Mouse (Mus musculus) CD4-positive, CD25-positive, alpha-beta regulatory T cell, adult 2 months (primary cell): ENCODE data around the gene Tal1.

Experiments used
- DNase-seq: peaks from one replicate; pipeline ENCODE4 v3.0.0-alpha.2; 2012; ENCODE audit warnings: low read depth, low spot score

Tal1 gene

GRCm38 (mm10) chr4:115056371-115056920 lies at the start of gene Tal1:
Gene Tal1 (plus strand): TSS chr4:115056426.
- peak; percentile 36 for DNase-seq

DNA sequence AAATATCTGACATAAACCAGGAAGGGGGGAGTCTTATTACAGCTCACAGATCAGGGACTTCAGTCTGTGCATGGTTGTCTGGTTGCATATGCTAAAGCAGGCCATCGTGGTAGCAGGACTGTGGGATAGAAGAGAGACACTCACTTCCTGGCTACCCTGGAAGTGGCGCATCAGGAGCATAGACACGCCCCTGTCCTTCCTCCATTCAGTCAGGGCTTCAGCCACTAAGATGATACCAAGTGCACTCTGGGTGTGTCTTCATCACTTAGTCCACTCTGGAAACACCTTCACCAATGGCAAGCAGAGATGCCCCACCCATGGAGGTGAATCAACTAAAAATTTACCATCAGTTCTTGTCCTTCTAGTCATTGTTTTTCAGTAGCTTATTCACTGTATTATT lies 42.0 kb upstream of the Tal1 start:
- no peak for DNase-seq

DNA sequence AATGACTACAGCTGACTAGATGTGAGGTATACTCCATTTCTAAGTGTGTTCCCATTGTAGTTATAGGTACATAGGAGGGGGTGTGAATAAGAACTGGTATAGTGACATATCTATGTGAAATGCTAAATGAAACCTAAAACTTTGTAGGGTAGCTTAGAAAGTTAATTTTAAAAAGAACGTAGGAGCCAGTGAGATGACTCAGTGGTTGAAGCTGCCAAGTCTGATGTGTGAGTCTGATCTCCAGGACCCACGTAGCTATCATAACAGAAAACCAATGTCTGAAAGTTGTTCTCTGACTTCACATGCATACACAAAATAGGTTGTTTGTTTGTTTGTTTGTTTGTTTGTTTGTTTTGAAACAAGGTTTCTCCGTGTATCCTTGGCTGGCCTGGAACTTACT lies 36.2 kb upstream of the Tal1 start:
- DNase-seq: no peak

- no peak for DNase-seq
Measured at GRCm38 (mm10) chr4:115035043-115035442, 21.2 kb upstream of the Tal1 start.

DNA sequence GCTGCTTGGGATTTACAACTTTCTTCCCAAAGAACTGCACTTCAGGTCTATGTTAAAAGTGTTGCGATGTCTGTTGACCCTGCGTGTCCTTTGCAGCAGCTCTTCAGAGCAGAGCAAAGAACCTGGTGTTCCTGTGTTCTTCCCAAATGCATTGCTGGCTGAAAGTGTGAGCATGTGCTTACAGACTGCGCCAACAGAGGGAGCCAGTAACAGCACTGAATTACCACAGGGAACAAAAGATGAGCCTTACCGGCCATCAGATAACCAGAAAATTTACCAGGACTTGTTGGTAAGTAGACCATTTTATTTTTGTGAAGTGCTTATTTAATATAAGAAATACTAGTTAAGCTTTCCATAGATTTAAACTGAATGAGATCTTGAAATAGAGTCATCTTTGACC lies 18.0 kb upstream of the Tal1 start:
- DNase-seq: peak; percentile 73

GRCm38 (mm10) chr4:115045621-115046020 lies 10.6 kb upstream of the Tal1 start:
- DNase-seq: no peak

DNA sequence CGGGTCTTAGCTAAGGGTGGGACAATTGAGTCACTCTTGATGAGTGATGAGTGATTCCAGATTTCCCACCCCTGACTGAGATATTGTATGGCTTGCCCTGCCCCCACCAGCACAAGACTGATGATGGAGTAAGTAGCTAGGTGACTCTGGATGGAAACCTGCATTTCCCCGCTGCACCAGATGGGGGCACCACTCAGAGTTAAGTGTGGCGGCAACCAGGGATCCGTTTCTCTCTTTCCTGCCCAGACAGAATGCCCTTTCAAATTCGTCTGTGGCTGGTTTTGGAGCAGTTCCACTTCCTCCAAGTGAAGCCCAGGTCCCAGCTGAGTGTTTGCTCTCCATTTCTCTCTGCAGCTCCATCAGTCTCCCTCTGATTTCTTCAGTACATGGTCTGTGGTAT lies 8.5 kb upstream of the Tal1 start:
- peak; percentile 80 for DNase-seq

DNA sequence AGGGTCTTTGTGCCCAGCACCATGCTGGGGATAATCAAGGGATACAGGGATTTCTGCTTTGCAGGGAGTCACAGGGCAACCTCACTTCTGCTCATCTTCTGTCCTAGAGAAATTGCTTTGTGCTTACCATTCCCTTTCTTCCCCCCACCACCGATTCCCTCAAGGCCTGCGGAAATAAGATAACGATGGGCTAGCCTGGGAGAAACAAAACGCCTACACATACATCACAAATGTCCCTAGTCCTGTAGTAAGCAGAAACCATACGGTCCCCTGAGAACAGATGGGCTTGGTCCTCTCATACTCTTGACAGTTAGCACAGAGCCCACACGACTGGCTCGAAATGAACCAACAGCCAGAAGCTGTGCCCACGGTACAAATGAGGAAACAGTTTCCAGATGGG lies 8.0 kb upstream of the Tal1 start:
- no peak for DNase-seq

GRCm38 (mm10) chr4:115051245-115051644 lies 5.0 kb upstream of the Tal1 start:
- DNase-seq: no peak

DNA sequence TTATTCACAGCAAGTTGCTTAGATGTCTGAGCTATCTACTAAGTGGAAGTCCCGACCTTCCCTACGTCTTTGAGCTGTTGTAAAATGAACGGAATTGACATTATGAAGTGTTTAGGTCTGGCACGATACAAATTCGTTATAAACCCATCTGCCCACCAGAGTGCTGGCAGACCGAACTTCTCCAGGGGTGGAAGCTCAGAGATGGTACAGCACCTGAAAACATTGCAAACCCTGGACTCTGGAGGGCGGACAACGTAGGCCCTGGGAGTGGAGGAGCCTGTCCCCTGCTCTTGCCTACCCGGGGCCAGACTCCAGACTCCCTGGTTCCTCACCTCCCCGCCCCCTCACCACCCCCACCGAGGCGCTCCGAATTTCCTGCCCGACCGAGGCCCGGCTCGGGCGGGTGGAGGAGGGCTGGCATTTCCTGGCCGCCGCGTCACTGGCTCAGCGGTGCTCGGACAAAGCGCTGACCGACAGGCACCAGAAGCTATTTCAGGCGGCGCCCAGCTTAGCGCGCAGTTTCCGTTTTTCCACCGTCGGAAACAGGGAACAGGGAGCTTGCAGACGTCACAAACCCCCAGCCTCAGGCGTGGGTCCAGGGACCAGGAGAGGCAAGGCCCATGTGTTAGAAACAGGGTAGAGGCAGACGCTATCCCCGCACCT lies 3.8 kb upstream of the Tal1 start:
- peak; percentile 28 for DNase-seq

DNA sequence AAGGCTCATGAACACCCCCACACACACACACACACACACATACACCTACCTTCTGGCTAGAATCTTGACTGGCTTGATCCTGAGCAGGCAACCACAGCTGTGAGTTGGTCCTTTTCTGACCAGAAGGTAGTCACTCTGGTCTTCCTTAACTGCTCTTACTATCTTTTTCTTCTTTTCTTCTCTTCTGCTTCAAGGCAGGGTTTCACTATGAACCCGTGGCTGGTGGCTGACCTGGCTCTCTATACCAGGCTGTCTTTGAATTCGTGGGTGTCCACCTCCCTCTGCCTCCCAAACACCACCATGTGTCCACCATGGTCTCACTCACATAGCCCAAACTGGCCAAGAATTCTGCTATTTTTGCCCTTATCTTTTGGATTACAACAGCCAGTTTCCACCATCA lies 1.2 kb upstream of the Tal1 start:
- no peak for DNase-seq

DNA sequence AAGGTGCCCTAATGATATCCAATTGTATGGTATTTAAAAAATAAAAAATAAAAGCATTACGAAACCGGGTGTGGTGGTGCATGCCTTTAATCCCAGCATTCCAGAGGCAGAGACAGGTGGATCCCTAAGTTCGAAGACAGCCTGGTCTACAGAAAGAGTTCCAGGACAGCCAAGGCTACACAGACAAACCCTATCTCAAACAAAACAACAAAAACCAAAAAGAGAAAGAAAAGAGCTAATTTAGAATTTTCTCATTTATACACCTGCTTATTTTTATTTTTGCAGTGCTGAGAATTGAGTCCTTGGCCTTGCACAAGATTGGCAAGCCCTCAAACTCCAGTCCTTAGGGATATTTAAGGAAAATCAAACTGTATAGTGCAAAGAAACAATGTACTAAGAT lies 535 bp upstream of the Tal1 start:
- DNase-seq: no peak

GRCm38 (mm10) chr4:115056921-115057673 lies 871 bp downstream of the Tal1 start:
- DNase-seq: peak; percentile 60

DNA sequence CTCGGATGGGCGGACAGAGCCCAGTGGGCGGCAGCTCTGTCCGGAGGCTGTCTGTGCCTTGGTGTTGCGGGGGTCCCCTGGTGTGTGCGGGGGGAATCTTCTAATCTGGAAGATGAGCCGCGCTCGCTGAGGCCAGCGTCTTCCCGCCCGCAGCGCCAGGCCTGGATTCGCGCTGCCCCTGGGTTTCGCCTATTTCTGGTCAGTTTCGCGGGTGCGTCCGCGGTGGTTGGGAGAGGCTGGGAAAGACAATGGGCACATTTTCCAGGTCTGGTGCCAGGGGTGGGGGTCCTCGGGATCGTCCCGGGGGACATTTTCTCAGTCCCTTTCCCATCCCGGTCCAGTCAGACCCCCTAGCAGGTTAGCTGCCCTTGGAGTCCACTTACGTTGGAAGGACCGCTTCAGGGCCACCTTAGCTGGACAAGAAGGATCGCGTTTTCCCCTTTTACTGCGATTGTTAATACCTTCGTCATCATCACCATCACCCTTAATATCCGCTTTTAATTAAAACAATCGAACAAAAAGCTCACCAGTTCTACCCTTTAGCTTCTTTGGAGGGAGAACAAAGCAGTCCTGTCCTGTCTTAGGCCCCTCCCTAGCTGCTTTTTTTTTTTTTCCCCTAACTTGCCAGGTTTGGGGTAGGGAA lies 1.6 kb downstream of the Tal1 start:
- peak; percentile 19 for DNase-seq

DNA sequence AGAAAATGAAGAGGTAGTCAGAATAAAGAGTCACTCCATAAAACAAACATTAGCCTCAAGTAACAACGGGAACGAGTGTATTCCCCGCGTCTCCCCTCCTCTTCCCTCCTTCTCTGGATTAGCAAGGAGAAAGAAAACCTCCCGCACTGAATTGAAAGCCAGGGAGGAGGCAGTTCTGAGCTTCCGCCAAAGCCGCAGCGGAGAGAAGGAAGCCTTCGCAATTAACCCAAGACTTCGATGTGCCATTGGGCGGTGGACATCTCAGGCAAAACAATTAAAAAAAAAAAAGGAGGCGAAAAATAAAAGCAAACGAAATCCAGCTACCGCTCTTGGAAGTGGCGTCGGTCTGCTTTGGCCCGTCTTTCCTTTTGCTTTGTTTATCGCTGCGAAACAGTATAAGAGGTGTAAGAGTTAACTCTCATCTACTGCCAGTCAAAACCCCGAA lies 2.1 kb downstream of the Tal1 start:
- peak; percentile 56 for DNase-seq

- no peak for DNase-seq
Measured at GRCm38 (mm10) chr4:115058871-115059590, 2.8 kb downstream of the Tal1 start.

GRCm38 (mm10) chr4:115059871-115060270 lies 3.6 kb downstream of the Tal1 start:
- DNase-seq: no peak

DNA sequence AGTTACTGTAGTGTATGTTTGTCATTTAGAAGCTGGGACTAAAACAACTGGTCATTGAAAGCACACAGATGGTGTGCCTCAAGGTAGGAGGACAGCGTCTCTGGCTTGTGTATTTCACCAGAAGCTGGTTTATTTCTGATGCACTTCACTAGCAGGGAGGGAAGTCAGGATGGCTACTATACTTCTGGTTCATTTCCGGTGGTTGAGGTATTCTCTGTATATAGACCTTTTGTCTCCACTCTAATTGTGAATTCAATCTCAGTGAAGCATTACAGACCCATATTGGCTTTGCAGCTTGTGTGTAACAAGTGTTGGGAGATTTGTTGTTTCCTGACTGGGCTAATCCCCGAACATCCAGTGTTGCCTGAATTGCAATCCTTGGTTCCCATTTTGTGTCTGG lies 4.5 kb downstream of the Tal1 start:
- no peak for DNase-seq

DNA sequence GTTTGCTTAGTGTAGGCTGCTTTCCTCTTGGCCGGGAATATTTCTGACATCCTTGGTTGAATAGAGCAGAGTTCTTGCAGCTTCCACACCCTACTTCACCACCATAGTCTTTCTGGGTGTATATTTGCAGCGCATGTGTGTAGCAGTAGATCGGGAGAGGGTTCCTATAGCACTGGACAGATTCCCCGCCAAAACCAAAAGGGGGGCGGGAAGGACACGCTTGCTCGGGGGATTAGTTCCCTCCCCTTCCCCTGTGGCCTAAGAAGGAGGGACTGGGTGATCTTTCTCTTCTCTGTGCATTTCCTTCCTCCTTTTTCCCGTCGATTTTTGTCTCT lies 6.3 kb downstream of the Tal1 start:
- DNase-seq: no peak

DNA sequence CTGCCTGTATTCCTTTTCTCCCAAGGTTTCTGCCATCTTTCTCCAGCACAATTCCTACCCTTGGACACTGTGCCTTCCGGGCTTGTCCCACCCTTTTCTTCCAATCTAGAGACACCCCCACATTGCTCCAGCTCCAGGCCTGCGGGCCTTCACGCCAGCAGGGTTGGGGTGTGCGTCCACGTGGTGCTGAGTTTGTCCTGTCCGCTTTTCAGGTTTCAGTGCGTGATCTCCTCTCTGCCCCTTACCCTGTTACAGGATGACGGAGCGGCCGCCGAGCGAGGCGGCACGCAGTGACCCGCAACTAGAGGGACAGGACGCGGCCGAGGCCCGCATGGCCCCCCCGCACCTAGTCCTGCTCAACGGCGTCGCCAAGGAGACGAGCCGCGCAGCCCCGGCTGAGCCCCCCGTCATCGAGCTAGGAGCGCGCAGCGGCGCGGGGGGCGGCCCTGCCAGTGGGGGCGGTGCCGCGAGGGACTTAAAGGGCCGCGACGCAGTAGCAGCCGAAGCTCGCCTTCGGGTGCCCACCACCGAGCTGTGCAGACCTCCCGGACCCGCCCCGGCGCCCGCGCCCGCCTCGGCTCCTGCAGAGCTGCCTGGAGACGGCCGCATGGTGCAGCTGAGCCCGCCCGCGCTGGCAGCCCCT lies 6.8 kb downstream of the Tal1 start:
- peak; percentile 44 for DNase-seq

DNA sequence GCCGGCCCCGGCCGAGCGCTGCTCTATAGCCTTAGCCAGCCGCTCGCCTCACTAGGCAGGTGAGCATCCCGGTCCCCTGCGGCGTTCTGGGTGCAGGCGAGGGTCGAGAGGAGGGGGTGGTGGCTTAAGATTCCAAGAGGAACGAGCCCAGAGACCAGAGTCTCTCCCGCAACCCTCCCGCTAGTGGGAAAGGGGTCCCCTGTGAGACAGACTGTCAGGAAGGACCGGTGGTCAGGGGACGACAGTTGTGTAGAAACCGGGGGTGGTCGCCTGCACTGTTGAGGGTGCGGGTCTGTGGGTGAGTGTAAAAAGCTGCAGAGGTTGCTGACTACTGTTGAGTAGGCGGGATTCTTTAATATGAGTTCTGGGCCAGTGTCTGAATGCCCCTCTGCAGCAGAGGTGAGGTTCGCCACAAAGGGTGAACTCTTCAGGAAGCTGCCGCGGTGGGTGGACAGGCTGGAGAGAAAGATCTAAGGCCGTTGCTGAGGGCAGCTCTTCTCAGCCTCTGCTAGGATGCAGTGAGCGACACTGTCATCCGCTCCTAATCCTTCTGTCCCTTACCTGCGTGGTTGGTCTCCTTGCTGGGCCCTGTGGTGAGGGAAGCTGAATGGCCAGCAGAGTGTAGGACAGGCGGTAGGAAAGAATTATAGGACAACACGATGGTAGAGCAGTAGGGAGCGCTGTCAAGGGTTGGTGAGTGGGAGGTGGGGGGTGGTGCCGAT lies 7.5 kb downstream of the Tal1 start:
- no peak for DNase-seq
